Mouse (Mus musculus): ENCODE data around the gene Ctbp2.
"Not testable (repeated sequence)": the region's sequence is repeated elsewhere in the genome, so short reads cannot be mapped to it uniquely, and the experiment has no call there.

The Ctbp2 gene

DNA sequence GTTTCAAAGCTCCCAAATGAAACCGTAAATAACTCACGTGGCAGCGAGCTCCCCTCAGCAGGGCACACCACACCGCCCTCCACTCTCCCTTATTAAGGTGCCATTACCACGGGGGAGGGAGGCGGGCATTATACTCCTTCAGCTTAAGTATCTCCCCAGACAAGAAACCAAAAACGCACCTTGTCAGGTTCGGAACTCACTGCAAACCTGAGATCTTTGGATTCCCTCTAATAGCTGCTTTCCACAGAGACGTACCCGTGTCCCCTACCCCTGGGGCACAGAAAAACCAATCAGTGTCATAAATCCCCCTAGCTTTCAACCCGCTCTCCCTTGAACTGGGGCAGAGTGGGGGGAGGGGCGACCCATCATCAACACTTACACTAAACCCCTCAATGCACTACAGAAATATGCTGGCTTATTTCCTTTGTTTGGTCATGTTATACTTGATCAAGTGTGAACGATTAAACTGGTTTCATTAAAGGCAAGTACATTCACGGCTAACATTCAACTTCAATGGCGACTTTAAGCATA, 3.9 kb downstream of the Ctbp2 start:
- no peak for DNase-seq (ENCODE audit: low spot score)

DNA sequence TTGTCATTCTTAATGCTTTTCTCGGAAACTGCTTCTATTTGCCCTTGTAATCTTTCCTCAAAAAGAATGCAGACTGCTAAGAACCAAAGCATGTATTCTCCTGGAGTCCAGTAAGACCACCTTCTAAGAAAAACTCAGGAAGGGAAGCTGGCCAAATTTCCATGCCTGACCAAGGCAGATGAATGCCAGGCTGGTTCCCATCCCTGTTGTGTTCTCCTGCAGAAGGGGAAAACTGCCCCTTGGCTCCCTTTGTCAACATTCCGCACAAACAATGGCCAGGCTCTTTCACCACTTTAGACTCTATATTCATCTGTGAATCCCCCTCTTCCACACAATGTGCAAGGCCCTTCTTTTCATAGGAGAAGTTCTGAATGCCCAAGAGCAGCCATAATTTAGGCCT, 6.3 kb downstream of the Ctbp2 start:
- no peak for DNase-seq (ENCODE audit: low spot score)

DNA sequence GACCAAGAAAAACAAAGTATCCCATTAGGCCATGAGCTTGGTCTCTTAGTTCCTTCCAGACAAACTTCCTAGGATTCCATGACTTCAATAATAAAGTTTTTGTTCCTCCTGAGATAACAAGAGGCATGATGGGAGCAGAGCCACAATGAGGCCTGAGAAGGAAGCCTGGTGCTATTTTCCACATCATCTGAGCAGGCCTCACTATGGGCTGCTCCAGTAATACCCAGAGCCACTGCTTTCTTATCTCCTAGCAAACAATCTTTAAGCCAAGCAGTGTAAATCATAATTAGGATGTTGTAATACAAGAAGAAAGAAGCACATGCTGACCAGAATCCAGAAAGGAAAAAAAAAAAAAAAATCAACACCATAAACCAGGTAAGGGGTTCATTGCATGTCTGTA, 7.6 kb downstream of the Ctbp2 start:
- no peak for DNase-seq (ENCODE audit: low spot score)

DNA sequence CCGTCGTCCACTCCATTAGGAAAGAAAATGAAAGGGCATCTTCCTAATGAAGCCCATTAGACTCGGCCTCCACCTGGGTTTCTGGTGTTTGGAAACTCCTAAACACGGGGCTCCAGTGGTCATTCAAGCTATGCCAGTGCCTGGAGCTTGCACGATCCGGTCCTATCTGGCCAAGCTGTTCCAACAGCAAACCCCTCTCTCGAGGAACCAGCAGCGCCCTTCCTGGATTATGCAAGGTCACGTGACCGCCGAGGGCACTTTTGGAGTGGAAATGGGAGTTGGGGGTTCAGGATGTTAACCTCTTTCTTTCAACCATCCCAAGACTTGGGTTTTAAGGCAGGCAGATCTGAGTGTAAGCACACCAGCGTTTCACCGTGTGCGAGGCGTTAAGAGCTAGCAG, 8.3 kb downstream of the Ctbp2 start:
- no peak for DNase-seq (ENCODE audit: low spot score)

DNA sequence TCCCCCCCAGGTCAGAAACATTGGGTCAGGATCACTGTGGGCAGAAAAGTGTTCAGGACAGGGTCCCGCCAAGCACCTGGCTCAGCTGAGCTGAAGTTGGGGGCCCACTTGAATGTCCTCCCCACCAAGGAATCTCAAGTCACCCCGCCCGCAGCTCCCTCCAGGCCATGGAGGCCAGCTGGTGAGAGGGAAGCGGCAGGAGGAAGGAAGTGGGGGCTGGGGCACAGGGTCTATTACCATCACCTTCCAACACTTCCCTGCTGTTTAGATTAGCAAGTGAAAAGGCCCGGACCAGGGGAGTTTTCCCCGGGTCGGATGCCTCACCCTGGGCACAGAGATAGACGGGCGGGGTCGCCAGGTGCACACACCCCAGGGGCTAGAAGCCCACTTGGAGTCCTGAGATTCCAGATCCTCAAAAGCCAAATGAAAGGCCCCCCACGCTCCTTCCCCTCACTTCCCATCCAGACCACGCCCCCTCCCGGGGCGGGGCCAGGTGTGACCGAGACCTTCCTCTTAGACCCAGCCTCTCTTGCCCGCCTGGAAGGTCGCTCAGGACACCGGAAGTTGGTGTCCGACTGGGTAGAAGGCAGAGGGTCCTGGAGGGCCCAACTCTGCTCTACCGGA, 9.2 kb downstream of the Ctbp2 start:
- no peak for DNase-seq (ENCODE audit: low spot score)

DNA sequence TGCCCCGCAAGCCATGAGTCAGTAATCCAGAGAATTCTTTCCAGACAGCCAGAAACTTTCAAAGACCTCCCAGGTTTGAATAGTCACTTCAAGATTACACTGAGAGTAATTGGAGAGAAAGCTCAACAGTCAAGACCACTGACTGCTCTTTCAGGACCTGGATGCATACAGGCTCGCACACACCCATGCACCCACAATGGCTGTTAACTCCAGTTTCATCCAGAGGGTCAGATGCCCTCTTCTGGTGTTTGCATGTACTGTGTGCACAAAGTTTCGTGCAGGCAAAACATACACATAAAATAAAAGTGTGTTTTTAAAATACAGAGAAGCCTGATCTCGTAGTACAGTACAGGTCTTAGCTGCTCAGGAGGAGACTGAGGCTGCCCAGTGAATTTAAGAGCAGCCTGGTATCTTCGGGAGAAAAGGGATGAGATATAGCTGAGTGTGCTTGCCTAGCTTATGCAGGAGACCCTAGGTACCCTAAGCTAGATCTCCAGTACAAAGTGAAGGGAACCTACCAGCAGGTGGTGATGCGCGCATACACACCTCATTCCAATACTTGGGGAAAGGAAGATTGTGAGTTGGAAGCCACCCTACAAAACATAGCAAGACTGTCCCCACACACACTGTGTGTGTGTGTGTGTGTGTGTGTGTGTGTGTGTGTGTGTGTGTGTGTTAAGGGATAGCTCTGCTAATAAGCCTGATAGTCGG, 10.8 kb downstream of the Ctbp2 start:
- DNase-seq (ENCODE audit: low spot score), result no peak

DNA sequence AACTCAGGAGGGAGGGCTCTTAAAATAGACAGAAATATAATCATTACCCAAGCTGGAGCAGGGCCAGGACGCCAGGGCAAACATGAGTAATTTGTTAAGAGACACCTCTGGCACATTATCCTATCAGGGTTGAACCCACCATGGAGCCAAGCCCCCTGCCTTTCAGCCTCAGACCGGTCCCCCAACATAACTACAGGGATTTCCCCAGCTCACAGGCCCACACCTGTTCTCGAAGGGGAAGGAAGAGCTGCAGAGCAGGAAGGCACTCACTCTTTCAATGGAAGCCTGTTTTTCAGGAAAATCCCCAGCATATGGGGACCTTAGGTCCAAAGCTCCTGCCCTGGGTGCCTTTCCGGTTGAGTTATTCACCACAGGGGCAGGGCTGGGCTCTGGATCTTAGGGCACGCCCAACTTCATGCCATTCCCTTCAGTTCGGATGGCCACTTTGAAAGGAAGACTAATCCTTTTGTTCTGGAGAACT, 11.8 kb downstream of the Ctbp2 start:
- no peak for DNase-seq (ENCODE audit: low spot score)

DNA sequence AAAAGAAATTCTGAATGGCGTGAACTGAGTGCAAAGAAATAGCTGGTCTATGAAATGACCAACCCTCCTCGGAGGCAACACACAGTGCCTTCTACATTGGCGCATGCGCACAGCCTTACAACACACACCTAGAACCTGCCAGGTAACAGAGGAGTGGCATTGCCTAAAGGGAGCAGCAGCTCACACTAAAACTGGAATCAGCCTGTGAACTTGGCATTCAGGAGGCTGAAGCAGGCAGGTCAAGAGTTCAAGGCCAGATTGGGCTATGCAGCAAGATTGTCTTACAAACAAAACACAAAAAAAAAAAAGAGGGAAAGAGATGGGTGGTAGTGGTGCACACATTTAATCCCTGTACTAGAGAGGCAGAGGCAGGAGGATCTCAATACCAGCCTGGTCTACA, 14.7 kb downstream of the Ctbp2 start:
- no peak for DNase-seq (ENCODE audit: low spot score)

DNA sequence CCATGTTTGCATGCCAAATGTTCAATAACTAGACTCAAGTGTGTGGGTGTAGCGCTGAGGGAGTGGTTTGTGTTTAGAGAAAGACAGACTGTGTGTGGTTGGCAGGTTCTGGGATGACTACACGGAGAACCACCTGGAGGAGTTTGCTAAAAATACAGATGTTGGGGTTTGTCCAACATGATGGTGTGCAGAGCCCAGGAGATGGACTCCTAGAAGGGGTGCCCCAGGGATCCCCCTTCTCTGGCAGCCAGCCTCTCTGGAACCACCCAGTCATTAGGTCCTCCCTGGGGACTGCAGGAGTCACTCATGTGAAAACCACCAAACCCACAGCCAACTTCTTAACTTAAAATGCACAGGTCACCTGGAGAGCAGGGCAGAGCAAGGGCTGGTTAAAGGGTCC, 15.5 kb downstream of the Ctbp2 start:
- DNase-seq (ENCODE audit: low spot score), result no peak

DNA sequence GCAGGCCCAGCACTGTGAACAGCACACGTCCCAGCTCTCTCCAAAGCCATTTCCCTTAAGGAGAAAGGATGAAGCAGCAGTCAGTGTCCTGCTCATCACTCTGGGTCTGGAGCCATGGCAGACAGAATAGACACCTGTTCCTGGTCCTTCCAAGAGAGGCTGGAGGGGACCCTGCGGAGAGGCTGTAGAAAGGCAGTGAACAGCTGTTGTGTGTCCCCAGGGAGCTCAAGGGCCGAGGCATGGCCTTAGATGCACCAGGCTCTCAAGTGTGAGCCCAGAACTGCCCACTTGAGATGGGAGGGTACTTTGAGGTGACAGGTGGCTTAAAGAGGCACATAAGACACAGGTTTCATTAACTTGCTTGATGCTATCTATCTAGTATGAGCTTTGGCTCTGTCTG, 21.6 kb downstream of the Ctbp2 start:
- no peak for DNase-seq (ENCODE audit: low spot score)

DNA sequence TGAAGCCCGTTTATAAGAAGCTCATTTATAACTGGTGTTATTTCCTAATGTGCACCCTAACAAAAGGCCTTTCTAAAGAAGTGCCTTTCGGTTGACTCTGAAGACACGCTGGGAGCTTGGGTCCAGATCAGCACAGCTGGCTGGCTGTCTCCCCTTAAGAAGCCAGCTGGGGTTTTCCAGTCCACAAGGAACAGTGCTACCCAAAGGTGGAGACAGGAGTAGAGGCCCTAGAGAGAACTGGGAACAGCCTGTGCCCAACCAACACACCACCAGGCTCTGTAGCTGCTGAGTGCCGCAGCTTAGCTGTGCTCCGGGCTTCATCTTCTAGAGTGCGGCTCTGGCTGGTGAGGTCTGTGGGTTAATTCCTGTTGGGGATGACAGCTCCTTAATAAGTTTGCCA, 23.1 kb downstream of the Ctbp2 start:
- DNase-seq (ENCODE audit: low spot score), result no peak

DNA sequence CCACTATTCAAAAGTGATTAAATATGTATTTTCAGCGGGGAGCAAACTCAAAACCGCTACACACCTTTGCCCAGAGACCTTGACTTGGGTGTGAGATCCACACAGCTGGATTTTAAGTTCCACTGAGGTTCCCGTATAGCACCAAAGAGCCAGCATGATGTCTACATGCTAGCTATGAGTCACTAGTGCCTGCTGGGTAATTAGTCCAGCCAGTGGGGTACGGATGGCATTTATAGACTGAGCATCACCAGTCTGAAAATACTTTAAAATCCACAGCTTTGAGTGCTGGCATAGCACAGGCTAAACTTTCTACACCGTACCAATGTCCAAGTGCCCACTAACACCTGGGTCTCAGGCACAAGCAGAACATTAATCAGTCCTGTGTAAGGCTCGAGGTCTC, 24.0 kb downstream of the Ctbp2 start:
- no peak for DNase-seq (ENCODE audit: low spot score)

DNA sequence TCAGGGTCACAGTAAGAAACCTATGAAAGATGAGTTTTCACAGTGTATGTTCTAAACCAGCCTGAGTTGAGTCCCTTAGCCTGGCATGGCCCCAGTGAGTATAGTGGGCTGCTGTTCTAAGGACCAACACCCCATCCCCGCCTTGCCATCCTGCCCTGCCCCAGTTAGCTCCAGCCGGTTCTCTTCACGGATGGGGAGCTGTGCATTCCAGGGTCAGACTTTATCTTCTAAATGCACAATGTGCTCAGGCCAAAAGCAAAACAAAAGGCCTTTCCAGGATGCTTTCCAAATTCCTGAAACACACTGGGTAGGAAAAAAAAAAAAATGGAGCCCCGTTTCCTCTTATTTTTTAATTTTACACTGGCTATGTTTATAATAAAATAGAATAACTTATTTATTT, 24.9 kb downstream of the Ctbp2 start:
- no peak for DNase-seq (ENCODE audit: low spot score)

DNA sequence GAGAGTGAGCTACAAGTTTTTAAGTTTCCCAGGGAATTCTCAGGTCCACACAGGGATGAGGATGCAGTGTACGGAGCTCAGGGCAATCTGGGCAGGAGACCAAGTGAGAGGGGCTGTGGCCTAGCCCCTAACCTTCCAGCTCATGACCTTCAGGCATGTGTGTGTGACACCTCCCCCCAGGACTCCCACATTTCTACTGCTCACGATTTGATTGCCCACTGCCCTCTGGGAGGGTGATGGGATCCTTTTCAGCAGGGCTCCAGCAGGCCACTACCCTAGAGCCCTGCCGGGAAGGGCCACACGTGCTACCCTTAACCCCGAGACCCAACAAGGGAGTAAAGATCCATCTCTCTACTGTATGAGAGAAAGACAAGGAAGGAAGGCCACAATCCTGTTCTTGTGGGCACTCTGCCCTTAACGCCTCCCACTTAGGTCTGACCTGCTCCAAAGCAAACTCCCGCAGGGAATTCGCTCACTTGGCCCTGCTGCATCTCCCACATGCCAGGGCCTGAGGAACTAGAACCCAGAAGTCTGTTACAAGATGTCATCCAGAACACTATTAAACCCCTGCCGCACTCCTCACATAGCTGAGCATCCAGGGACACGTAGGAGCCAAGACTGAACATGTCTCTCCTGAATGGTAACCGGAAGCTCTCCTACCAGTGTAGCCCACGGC, 25.9 kb downstream of the Ctbp2 start:
- no peak for DNase-seq (ENCODE audit: low spot score)

DNA sequence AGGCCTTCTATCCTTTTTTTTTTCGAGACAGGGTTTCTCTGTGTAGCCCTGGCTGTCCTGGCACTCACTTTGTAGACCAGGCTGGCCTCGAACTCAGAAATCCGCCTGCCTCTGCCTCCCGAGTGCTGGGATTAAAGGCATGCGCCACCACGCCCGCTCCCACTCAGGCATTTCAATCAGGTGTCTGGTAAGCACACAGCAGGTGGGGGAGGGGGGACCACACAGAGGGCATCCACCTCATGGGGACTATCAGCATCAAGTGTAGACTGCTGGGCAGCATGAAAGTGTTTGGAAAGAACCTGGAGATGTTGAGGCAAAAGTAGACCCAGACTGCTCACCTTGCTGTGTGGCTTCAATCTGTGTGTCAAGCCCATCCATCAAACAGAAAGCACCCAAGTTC, 28.5 kb downstream of the Ctbp2 start:
- not testable (repeated sequence) for DNase-seq (ENCODE audit: low spot score)

DNA sequence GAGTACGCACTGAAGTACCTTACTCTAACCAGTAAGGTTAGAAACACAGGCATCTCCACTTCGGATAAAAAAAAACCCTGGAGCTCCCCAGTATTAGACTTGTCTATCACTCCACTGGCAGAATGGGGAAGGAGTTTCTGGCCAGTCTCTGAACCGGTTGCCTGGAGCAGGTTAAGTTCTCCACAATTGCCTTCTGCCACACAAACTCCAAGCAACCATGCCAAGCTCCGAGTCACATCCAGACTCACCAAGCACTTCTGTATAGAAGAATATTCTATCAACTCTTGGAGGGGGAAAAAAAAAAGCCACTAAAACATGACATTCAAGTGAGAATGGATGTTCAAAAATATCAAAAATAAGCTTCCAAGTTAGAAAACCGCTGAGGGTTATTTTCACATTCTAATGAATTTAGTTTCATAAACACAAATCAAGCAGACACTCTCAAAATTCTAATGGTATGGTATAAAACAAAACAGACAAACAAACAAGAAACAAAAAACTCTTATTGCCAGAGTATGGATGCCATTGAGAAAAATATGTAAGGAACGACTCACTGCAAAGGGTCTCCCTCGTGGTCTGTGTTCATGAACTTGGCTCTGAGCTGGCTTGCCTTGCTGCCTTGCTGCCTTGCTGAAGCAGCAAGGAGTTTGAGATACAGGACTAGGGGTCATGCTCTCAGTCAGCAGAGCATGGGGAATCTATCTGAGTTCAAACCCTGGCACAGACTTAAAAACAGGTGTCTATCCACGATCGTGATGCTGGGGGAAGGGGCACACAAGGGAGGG, 29.3 kb downstream of the Ctbp2 start:
- DNase-seq (ENCODE audit: low spot score), result no peak

DNA sequence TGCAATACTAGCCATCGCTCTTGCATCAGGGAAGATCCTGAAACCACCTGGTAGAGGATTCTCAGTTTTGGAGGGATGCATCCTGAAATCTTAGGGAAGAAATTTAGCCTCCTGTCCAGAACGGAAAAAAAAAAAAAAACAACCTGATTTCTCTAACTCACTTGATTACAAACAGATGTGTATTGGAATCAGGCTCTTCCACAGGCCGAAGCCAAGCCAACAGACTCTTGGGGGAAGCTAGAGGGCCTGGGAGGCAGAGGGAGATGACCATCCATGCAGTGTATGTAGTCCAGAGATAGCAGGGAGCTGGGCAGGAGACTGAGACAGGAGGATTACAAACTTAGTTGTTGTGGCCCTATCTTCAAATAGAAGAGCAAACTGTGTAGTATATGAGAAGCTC, 30.0 kb downstream of the Ctbp2 start:
- no peak for DNase-seq (ENCODE audit: low spot score)

DNA sequence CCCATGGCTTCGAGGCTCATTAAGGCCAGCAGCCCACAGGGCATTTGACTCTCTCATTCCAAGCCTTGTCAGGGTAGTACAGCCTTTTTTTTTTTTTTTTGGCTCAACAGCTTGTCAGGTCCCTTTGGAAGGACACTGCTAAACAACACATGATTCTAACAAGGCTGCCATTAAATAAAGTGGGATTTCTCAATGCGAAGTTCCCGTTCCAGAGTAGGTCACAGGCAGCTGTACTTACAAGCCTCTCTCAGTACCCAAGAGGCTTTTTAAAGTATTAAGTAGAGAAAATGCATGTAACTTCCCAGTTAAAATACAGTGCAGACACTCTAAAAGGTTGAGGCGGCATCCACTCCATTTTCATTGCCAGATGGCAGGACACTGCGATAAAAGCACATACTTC, 30.4 kb downstream of the Ctbp2 start:
- no peak for DNase-seq (ENCODE audit: low spot score)

DNA sequence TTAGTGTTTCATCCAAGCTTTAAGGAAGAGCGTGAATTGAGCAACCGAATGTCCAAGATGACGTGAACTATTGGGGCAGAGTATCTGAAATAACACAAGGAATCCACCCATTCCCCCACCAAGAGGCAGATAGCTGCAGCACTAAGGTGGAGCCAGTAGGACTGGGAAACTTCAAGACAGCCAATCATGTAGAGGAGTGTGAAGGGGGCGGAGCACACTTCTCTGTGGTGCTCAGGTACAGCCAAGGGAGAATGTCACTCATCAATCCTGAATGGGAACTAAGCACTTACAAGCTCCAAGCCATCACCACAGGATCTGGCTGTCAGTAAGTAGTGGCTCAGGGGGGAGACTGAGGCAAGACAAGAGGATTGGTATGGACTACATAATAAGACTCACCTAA, 33.5 kb downstream of the Ctbp2 start:
- DNase-seq (ENCODE audit: low spot score), result no peak

DNA sequence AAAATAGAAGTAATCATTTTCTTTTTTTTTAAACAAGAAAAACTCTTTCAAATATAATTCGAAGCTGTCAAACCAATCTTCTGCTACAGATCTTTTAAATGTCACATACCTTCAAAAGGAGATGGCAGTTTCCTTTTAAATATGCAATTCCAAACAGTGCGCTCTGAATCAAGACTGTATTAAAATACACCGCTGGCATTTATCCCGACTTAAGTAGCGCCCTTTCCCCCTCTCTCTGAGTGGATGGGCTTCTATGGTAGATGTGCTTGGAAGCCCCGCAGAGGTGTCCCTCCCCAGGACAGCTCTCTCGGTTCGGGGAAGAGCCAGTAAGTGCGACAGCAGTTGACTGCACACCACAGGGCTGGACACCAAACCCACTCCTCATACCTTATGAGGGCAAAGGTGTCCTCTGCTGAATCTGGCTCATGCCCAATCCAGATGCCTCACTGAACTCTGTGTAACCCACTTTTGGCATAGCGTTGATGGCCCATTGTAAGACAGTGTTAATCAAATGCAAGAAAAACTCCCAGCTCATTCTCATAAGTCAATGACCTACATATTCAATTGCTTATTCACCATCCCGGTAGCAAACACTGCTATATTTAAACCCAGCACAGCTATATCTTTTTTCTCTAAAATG, 34.4 kb downstream of the Ctbp2 start:
- no peak for DNase-seq (ENCODE audit: low spot score)

DNA sequence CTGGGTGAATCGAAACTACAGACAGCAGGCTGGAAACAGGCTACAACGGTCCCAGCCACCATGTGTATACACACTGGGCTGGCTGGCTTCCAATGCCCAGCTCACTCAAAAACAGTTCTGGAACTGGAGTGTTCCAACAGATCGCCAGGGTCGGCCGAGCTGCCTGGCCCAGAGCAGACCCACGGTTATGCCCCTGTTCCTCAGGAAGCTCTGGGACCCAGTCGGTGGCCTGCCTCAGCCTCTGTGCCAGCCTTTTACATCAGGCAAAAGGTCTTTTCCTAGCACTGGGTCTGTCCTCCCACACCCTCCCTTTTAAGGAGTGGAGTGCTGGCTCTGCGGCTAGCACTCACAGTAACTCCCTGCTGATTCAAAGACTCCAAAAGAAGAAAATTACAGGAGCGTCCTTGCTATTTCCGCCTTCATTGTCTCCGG, 35.3 kb downstream of the Ctbp2 start:
- DNase-seq (ENCODE audit: low spot score), result peak; percentile 48

DNA sequence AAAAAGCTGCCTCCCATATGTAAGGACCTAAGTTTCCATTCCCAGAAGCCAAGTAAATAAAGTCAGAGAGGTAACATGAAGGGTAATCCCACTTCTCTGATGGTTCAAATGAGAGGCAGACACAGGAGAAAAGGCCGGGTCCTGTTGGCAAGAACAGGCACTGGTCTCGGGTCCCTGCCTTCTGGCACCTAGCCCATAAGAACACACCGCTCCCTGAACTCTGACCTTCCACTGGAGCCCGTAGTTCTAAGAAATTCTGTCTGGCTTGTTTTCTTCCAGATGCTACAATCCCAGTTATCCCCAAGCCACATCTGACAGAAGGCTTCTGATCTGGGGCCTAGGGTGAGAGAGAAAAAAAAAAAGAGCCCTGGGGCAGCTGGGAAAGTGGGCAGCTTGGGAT, 35.7 kb downstream of the Ctbp2 start:
- DNase-seq (ENCODE audit: low spot score), result no peak

All from ovary, postnatal 14 days (tissue).